Mouse (Mus musculus) frontal cortex, adult (tissue): ENCODE measurements around the gene Dnmt3a.

Source experiments
- ATAC-seq: cut with Nextera tagmentation; 2 replicates; pipeline ENCODE4 v1.9.2; 2017; ENCODE audit warnings: mild to moderate bottlenecking, moderate library complexity, mixed read lengths; ENCODE audit not compliant: low TSS enrichment

Dnmt3a gene

DNA sequence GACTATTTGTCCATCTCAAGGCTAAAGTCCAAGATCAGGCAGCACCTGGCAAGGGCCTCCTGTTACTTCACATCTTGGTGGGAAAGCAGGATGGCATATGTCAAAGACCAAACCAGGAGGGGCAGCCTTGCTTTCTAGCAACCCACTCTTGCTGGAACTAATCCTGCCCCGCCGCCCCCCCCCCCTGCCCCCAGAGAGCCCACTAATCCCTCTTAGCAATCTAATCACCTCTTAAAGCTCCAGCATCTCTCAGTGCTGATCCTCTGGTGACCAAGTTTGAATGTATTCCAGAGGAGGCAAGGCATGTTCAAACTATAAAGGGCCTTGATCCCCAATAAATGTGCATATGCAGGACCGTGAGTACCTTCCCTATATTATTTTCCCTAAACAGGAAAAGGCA is 18.8 kb upstream of the Dnmt3a start:
- no peak for ATAC-seq

- no peak for ATAC-seq
Measured at GRCm38 (mm10) chr12:3787541-3787940, 18.3 kb upstream of the Dnmt3a start.

DNA sequence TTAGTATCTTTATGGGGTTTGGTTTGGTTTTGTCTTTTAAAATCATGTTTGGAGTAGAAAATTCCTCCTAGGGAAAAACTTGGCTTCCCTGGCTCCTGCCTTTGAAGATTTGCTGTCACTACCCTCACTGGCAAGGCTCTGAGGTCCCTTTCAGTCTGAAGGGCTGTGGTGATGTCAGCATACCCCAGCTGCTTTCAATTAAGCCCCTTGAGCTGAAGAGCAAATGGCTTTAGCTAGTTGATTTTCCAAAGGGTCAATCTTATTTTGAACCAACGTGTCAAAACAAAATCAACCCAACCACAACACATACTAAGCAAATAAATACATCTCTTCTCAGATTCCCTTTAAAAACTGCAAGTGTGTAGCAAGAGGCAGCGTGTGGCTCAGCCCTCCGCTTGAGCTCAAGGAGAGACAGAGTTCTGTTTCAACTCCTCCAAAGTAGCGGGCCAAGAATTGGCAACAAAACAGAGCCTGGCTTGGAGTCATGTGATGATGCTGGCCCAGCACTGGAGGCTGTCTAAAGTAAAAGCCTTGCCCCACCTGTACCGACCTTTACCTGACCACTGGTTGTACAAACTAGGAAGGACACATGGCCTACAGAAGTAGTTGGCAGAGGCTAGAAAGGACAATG is 17.3 kb upstream of the Dnmt3a start:
- no peak for ATAC-seq

DNA sequence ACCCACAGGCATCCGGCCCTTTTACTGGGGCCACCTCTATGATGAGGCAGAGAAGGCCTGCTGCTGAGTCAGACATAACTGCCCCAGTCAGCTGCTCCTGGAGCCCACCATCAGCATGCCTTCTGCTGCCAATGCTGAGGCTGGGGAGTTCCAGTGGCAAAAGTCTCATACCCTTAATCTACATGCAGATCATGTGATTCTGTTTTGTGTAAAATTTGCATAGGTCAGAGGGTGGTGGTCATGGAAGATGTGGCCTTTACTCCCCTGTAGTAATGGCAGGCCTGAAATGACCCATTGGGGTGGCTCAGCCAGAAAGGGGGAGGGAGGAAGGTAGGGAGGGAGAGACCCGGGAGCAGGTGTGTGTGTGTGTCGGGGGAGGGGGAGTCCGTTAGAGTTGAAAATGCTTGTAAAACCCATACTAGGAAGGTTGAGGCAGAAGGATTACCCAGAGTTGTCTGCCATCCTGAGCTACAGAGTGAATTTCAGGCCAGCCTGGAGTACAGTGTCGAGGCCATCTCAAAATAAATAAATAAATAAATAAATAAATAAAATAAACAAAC is 16.1 kb upstream of the Dnmt3a start:
- ATAC-seq: no peak

DNA sequence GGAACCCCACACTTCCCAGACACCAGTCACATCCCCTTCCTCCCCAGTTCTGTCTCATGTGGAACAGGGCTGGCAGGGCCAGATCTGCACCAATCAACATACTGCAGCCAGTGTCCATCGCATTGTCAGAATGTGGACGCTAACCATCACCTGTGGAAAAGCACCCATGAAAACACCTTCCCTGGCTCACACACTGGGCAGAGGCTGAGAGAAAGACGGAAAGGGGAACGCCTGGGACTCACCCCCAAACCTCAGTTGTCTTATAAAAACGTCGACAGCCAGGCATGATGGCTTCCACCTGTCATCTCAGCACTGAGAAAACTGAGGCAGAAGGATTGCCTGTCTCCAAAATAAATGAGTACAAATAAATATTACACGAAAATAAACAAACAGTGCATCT is 14.6 kb upstream of the Dnmt3a start:
- no peak for ATAC-seq

DNA sequence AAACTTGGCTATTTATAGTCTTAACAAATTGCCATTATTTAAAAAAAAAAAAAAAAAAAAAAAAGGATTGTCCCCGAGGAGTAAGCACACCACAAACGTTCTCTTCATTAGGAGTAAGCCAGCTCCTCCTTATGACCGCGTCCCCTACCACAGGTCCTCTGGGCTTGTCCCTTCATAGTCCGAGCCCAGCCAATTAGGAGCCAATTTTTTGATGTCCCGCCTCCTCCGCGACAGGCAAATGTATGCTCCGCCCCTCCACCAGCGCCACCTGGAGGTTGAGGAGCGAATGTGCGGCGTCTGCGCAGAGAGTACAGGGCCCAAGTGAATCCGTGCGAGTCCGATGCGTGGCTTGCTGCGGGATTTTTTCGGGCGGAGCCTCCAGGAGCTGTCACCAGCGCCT is 14.1 kb upstream of the Dnmt3a start:
- ATAC-seq: peak; percentile 85

GRCm38 (mm10) chr12:3792248-3792647 is 13.6 kb upstream of the Dnmt3a start:
- peak; percentile 11; the same call in 1 of the 2 replicates for ATAC-seq

DNA sequence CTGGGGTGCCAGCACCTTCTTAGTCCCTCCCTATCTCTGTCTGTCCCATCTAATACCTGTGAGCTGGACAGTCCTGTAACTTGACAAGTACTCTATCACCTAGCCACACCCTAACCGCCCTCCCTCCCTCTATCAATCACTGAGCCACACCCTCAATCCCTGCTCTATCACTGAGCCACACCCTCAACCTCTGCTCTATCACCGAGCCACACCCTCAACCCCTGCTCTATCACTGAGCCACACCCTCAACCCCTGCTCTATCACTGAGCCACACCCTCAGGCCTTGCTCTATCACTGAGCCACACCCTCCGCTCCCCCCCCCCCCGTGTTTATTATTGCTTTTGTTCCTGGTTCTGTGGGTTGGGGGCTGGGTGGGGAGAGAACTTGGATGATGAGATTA is 10.2 kb upstream of the Dnmt3a start:
- ATAC-seq: no peak

DNA sequence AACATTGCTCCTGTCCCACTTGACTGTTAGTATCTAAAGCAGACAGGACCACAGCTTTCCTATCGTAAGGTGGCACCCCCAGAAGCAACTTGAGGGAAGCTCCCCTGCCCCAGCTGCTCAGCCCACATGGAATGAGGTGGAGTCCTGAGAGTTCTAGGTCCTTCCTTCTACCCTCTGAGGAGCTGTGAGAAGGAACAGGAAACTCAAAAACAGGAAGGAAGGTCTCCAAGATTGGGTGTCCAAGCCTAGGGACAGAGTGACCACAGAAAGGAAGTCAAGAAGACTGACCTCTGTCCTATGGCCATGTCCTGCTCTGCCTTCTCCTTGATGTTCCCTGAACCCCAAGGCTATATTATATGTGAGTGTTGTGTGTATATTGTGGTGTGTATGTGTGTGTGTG is 6.3 kb upstream of the Dnmt3a start:
- ATAC-seq: no peak

GRCm38 (mm10) chr12:3806271-3806684 is 471 bp downstream of the Dnmt3a start:
- ATAC-seq: peak; percentile 25; the same call in 1 of the 2 replicates

DNA sequence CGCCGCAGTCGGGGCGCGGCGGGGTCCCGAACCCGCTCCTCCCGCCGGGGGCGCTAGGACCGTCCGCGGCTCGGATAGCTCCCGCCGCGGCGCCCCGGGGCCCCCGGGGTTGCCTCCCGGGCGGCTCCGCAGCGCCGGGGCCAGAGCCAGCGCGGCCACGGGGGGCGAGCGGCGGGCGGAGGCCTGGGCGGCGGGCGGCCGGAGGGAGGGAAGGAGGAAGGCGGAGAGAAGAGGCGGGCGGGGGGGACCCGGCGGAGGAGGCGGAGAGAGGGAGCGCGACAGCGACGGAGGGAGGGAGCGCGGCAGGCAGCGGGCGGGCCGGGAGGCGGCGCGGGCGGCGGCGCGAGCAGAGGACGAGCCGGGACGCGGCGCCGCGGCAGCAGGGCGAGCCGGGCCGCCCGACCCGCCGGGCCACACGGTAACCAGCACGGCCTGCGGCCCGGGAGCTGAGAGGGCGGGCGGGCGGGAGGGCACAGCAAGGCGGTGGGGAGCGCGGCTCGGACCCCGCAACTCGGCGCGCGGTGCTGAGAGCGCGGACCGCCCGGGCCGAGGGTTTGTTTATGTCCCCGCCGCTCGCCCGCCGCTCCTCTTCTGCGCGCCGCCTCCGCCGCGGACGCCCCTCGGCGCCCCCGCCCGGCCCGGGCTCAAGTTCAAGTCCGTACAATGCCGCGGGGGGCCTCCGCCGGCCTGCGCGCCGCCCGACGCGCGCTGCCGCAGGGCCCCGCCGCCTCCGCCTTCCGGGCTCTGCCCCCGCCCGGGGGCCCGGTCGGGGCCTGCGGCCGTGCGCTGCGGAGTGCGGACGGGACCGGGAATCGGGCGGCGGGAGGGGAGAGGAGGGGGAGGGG is 1.1 kb downstream of the Dnmt3a start:
- ATAC-seq: peak; percentile 34

DNA sequence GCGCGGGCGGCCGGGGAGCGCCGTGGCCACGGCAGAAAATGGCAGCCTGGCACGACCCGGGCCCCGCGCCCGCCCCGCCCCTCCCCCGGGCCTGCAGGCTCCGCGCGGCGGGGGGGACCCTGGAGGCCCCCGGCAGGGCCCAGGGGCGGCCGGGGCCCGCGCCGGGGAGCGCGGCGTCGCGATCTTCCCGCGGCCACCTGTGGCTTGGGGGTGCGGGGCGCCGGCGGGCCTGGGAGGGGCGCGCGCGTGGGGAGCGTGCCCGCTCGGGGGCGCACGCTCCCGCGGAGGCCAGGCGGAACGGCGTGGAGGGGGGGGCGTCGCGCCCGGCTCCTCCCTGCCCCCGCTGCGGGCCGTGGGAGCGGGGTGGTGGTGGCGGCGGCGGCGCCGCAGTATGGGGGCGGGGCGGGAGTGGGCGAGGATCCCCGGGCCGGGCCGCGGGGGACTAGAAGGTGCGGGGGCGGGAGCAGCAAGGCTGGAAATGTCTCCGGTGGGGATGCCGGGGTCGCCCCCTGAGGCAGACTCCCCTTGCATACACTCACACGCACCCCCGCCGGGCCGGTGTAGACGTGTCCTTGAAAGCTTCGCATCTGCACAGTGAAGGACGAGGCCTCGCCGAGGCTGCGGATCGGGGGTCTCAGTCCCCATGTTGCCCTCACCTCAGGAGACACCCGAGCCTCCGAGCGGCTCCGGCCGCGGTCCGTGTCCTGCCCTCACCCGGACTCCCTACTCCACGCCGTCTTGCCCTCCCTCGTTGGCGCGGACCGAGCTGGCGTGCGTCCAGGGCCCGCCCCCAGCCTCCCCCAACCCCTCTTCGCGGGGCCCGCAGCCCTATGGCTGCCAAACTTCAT is 2.0 kb downstream of the Dnmt3a start:
- ATAC-seq: peak; percentile 3; the same call in 1 of the 2 replicates

- peak; percentile 5; the same call in 1 of the 2 replicates for ATAC-seq
Measured at GRCm38 (mm10) chr12:3808396-3808981, 2.7 kb downstream of the Dnmt3a start.

- ATAC-seq: no peak
Measured at GRCm38 (mm10) chr12:3809520-3810180, 3.8 kb downstream of the Dnmt3a start.

- ATAC-seq: no peak
Measured at GRCm38 (mm10) chr12:3810455-3810854, 4.6 kb downstream of the Dnmt3a start.

DNA sequence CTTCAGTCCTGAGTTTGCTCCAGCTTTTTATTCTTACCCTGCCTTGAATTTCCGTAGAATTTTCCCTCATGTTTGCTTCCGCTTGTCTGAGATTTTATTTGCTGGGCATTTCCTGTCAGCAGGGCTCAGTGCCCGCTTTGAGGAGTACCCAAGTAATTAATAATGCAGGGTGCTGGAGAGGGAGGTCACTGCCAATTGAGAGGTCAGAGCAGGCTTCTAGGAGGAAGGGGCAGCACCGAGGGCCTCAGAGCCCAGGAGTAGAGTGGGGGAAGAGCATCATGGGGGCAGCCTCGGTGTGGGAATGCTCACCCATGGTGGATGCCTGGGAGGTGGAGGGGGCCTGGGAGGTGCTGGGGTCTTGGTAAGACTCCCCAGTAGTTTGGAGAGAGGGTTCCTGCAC is 5.8 kb downstream of the Dnmt3a start:
- no peak for ATAC-seq

GRCm38 (mm10) chr12:3812251-3812650 is 6.4 kb downstream of the Dnmt3a start:
- no peak for ATAC-seq

DNA sequence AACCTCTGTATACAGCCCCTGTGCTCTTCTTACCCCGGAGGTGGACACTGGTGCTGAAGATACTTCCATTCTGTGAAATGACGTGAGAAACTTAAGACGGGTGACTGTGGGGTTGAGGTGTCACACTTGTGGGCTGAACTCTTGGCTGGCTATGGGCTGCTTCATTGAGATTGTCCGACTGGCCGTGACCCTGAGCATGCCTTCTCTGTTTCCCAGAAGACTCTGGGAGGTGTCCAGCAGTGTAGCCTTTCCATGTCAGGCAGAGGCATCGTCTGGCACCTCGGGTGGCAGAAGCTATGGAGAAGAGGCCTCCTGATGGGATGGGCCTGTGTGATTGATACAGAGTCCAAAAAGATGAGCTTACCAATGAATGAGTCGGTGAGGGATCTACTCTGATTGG is 7.3 kb downstream of the Dnmt3a start:
- no peak for ATAC-seq

- ATAC-seq: no peak
Measured at GRCm38 (mm10) chr12:3815386-3815785, 9.6 kb downstream of the Dnmt3a start.

- peak; percentile 53 for ATAC-seq
Measured at GRCm38 (mm10) chr12:3817033-3817432, 11.2 kb downstream of the Dnmt3a start.

DNA sequence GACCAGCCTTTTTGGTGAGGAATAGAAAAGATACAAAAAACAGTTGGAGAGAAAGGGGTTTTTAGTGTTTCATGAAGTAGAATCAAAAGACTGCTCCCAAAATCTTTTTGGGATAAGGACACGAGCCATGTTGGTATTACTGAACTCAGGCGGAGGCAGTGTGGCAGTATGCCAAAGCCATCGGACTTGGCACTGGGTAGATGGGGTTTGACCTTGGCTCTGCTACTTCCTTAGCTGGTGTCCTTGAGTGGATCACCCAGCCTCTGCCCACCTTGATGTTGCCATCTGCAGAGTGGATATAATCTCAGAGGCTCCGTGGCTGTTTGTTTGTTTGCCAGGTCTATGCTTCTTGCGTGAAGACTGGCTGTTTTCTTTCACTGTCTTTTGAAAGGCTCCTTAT is 11.8 kb downstream of the Dnmt3a start:
- ATAC-seq: no peak
